Mouse (Mus musculus) lung, adult 10 weeks (tissue): ENCODE data around the gene Ceacam1. TPM values are rescaled to one million over a fixed set of nuclear protein-coding genes. Genes with fewer than 3 reads are reported as not detected.

Experiments
- polyA plus RNA-seq: library from polyadenylated mRNA; stranded (reverse); fragments of 350-450 nt; fragmentation: Illumina TruSeq; extraction: RNeasy Lipid Tissue Mini Kit (QIAGEN cat#74804); gene quantifications from one replicate; pipeline ENCODE4 v1.2.3, GENCODE M21; 2014; ENCODE audit warnings: low read depth, low replicate concordance; ENCODE audit not compliant: insufficient read depth

The Ceacam1 gene
- polyA plus RNA-seq = 16.5 TPM

GRCm38 (mm10) chr7:25477091-25477751 is at the start of gene Ceacam1:
Gene Ceacam1, minus strand, starts transcription at chr7:25477603.

GRCm38 (mm10) chr7:25412833-25413441 is 64.5 kb downstream of the Ceacam1 start, which contains the start of gene Cxcl17:
Gene Cxcl17, minus strand, starts transcription at chr7:25412886.

Other genes with a start within 250 kb of the Ceacam1 start
- gene Gsk3a, start 239.8 kb downstream of the Ceacam1 start, polyA plus RNA-seq = 41.0 TPM
- gene Erf, start 226.8 kb downstream of the Ceacam1 start, polyA plus RNA-seq = 10.8 TPM
- gene Cic, start 209.9 kb downstream of the Ceacam1 start, polyA plus RNA-seq = 42.0 TPM
- gene Pafah1b3, start 179.6 kb downstream of the Ceacam1 start, polyA plus RNA-seq = 31.8 TPM
- not detected for gene Prr19, start 176.2 kb downstream of the Ceacam1 start, polyA plus RNA-seq
- not detected for gene Tmem145, start 171.5 kb downstream of the Ceacam1 start, polyA plus RNA-seq
- 11.5 TPM for gene Megf8, start 160.4 kb downstream of the Ceacam1 start, polyA plus RNA-seq
- gene Cnfn, start 107.9 kb downstream of the Ceacam1 start, polyA plus RNA-seq = not detected
- gene Lipe, start 78.9 kb downstream of the Ceacam1 start, polyA plus RNA-seq = 37.0 TPM
- gene Cxcl17, start 64.7 kb downstream of the Ceacam1 start, polyA plus RNA-seq = 74.9 TPM
- not detected for gene Ceacam2, start 62.3 kb upstream of the Ceacam1 start, polyA plus RNA-seq
- not detected for gene Erich4, start 138.3 kb upstream of the Ceacam1 start, polyA plus RNA-seq
- 16.3 TPM for gene Dmac2, start 141.8 kb upstream of the Ceacam1 start, polyA plus RNA-seq
- 5.4 TPM for gene B3gnt8, start 149.1 kb upstream of the Ceacam1 start, polyA plus RNA-seq
- 46.0 TPM for gene Bckdha, start 181.4 kb upstream of the Ceacam1 start, polyA plus RNA-seq
- gene Exosc5, start 181.6 kb upstream of the Ceacam1 start, polyA plus RNA-seq = 41.6 TPM
- gene Tmem91, start 197.6 kb upstream of the Ceacam1 start, polyA plus RNA-seq = 0.30 TPM
- gene B9d2, start 203.2 kb upstream of the Ceacam1 start, polyA plus RNA-seq = 23.1 TPM
- gene Tgfb1, start 209.4 kb upstream of the Ceacam1 start, polyA plus RNA-seq = 34.1 TPM
- gene Ccdc97, start 241.5 kb upstream of the Ceacam1 start, polyA plus RNA-seq = 15.7 TPM